Mouse (Mus musculus) layer of hippocampus, adult 18-20 months (tissue): ENCODE measurements at regions not wholly inside any gene's neighbourhood (a gene's known extent, or its start where the extent isn't known, plus 50 kb on each side); places are given as distances from the start of the nearest gene placed in this dataset.
"Not testable (repeated sequence)": the region's sequence is repeated elsewhere in the genome, so short reads cannot be mapped to it uniquely, and the experiment has no call there.

Source experiments
- DNase-seq, 2 experiments: peaks; one replicate each; pipeline ENCODE4 v3.0.0; 2022; ENCODE audit warnings: low spot score in 2 of 2

DNA sequence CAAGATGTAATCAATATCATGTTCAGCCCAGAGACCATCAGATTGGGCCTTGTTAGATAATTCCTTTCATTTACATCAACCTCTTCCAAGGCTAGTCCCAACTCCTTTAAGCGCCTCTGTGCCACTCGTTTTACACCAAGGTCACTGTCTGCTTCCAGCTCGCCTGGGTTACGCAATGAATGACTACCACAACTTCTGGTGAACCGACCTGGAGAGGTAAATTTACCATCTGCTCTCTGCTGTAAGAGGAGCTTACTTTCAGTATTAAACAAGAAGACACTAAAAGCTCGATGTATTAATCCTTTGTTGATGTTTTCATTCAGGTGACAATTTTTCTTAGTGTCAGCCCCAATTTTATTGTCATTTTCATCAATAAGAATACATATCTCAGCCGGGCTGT lies 51.7 kb upstream of the Fam174b start:
- DNase-seq: no peak

- DNase-seq: not testable (repeated sequence)
Measured at GRCm38 (mm10) chr7:73686245-73686644, 53.9 kb upstream of the Fam174b start.

DNA sequence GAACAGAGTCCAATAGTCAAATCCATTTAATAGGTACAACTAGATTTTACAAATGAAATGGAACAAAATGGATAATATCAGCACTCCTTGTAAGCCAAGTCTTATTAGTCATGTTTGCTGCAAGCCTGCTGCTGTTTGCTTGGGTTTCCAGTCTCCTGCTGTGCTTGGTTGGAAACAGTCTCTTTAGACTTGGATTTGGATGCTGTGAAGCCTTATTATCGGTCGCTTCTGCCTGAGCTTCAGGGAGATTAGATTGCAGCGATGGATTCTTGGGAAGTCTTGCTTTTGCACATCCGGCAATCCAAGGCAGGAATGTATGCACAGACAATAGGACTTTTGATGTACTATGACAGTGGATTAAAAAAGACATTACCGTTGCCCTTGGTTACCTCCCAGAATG lies 57.3 kb upstream of the Fam174b start:
- DNase-seq: peak in 1 of 2 experiments; percentile 8

DNA sequence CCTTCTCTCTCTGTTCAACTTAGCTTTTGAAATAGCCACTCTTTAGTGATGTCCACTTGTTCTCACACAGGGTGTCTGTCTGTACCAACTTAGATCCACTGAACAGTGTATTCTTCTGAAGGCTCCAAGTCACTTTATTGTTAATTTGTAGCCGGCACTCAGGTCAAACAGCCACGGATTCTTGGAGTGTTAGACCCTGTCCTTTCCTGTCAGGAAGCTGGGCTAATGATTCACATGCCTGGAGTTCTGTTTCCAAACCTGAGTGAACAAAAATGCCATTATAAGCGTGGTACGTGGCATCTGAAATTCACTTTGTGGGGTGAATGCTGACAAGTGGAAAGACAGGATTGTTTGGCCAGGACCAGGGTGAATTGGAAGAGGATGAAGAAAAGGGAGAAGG lies 69.5 kb upstream of the Fam174b start:
- no peak for DNase-seq

- DNase-seq: no peak
Measured at GRCm38 (mm10) chr7:73668791-73669190, 71.3 kb upstream of the Fam174b start.

DNA sequence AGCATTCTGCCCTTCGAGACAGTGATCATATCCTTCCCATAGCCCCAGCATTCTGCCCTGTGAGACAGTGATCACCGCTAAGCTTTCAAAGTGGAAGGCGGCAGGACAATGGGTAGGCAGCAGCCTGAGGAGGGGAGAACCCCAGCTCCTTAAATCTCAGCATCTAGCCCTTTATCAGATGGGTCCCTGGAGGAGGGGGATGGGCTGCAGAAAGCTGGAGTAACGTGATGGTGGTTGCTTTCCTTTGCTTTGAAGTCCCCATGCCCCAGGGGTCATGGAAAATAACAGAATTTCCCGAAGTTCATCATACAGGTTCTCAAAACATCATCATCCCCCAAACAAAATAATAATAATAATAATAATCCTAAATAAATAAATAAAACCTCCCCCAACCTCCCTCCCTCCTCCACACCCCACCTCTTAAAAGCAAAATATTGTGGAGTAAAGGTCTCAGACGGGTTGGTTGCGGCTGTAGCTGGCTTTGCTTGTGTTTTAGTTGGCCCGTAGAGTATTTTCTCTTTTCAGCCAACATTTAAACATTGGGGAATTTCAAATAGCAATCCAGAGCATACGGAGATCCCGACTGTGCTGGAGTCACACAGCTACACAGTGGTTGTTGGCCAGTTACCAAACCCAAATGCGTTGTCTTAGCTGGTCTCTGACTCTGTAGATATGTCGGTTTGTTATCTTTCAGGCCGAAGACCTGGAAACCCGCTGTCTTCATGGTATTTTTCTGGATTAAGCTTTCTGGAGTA lies 73.0 kb upstream of the Fam174b start:
- DNase-seq: peak in 1 of 2 experiments; percentile 26

GRCm38 (mm10) chr7:73664962-73665361 lies 75.1 kb upstream of the Fam174b start:
- no peak for DNase-seq

DNA sequence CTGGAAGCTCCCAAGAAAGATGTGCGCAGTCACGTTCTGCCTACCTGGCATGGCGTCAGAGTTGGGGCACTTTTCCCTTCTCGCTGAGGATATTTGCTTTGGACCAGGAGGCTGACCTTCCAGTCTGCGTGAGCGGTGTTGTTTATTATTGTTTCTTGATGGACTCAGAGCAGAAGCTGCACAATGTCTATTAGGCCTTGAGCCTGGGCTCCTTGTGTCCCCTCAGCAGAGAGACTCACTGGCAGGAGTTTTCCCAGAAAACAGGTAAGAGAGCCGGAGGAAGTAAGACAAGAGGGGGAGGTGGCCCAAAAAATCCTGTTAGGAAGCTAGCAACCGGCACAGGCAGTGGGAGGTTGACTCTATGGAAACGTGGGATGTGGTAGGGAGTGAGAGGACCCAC lies 77.6 kb upstream of the Fam174b start:
- no peak for DNase-seq

DNA sequence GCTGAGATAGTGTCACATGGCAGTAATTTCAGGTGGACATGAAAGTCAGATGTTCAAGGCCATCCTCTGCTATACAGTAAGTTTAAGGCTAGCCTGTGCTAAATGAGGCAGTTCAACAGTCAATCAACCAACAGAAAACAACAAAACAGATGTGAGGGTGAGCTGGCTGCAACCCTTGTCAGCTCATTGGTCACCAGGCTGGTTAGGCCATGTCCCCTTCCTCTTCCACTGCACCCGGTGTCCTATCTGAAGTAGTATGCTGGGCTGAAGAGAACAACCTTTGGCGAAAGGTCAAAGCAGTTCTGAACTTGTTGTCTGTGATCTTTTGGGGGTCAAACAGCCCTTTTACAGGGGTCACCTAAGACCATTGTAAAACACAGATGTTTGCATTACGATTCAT lies 78.2 kb upstream of the Fam174b start:
- no peak for DNase-seq

GRCm38 (mm10) chr7:73659551-73659950 lies 80.6 kb upstream of the Fam174b start:
- no peak for DNase-seq

DNA sequence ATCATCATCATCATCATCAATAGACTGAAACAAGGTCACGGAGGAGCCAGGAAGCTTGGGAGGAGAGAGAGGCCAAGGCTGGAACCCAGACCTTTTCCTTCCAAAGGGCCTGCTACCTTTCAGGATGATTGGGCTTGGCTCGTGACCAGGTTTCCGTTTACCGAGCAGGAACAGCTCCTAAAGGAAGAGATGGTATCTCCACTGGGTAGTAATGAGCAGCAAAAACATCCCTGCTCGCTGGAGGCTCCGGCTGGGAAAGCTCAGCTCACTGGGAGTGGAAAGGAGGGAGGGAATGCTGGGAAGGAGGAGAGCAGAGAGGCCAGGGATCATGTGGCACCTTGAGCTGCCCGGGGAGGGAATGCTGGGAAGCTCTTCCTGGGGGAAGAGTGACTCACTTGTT lies 82.8 kb upstream of the Fam174b start:
- no peak for DNase-seq

DNA sequence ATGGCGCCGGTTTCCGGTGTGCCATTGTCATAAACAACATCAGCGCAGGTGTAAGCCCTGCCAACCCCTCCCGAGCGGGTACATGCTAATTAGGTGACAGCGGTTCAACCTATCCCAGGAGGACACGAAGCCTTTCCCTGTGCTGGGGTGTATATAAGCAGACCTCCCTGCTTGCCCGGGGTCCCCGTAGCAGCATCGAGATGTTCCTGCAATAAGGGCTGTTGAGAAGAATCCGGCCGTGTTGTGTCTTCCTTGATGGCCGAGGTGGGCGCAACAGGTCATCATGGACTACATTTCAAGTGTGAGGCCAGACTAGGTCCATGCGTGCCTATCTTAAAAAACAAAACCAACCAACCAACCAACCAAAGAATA lies 83.7 kb upstream of the Fam174b start:
- not testable (repeated sequence) for DNase-seq

DNA sequence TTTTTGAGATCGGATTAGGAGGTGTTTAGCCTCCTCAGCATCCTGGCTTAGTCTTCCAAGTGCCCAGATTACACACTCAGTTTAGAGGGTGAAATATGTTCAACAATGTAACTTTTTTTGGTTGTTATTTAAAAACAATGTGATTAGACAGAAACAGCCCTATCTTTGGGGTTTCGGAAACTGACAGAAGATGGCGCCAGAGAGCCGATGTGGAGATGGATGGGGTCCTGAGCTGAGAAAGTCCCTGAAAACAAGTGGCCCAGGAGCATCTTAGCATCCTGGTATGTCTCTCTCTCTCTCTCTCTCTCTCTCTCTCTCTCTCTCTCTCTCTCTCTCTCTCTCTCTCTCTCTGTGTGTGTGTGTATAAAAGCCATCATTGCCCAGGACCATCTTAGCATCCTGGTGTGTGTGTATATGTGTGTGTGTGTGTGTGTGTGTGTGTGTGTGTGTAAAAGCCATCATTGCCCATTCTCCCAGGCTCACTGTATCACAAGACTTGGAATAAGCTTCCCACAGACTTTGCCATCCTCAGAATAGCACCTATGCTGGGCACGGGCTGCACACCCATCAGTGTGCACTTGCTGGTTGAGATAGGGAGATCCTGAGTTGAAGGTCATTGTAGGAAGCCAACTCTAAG lies 84.2 kb upstream of the Fam174b start:
- DNase-seq: peak; percentile 41 to 76

DNA sequence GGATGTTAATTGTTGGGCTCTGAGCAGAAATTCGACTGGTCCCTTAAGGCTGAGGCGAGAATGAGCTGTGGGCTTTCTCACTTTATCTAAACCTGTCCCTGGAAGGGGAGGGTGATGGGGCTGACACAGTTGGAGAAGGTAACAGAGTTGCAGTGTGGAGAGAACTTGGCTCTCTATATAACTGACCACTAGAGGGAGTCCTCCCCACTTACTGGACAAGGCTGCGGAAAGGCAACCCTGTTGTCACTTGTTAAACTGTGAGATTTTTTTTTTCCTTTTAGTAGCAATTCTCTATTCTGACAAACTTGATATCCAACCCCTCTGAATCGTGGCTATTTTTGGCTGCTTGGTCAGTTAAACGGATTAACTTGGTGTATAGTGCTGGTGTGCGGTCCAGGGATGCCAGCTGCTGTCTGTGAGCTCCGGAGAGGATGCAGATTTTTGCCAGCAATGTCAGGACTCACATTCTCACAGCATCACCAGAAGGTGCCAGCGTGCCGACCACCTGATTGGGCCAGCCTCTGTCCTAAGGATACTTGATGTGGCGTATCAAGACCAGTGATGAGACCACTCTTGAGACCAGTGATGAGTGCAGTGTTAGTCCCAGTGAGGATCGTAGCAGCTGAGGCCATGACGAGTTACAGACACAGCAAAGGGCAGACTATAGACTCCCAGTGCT lies 85.8 kb upstream of the Fam174b start:
- peak in 1 of 2 experiments; percentile 67 for DNase-seq

- DNase-seq: no peak
Measured at GRCm38 (mm10) chr7:73650909-73651308, 89.2 kb upstream of the Fam174b start.

DNA sequence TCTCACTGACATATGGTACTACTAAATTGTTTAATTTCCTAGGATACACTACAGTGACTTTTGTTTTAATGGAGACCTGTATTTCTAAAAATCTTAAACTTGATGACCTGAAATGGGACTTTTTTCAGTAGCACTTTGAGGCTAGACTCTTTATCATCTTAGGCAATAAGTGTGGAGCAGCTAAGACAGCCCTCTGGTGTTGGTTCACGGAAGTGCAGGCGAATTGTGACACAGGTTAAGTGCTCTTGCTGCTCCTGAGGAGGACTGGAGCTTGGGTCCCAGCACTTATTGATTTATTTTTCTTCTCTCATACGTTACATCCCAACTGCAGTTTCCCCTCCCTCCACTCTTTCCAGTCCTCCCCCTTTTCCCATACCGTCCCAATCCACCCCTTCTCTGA lies 92.1 kb upstream of the Fam174b start:
- peak; percentile 62 to 92 for DNase-seq

- peak in 1 of 2 experiments; percentile 66 for DNase-seq
Measured at GRCm38 (mm10) chr7:73647140-73647539, 93.0 kb upstream of the Fam174b start.

DNA sequence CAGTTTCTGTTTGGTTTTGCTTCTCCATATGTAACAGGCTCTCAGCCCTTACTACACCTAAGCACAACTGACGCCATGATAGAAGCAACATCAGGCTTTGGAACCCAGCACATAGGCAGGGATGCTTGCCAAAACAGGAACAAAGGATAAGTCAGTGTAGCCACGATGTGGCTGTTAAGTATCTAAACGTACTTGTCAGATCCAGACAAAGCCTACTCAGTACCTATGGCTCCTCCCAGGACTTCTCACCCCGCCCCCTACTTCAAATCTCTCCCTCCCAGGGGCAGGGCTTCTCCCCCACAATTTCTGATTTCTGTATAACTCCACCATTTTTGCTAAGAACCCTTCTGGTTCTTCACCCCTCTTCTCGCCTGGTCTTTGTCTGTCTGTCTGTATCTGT lies 93.4 kb upstream of the Fam174b start:
- peak in 1 of 2 experiments; percentile 42 for DNase-seq

- DNase-seq: no peak
Measured at GRCm38 (mm10) chr7:73644362-73644904, 95.7 kb upstream of the Fam174b start.

GRCm38 (mm10) chr7:73643993-73644335 lies 96.1 kb upstream of the Fam174b start:
- DNase-seq: no peak

DNA sequence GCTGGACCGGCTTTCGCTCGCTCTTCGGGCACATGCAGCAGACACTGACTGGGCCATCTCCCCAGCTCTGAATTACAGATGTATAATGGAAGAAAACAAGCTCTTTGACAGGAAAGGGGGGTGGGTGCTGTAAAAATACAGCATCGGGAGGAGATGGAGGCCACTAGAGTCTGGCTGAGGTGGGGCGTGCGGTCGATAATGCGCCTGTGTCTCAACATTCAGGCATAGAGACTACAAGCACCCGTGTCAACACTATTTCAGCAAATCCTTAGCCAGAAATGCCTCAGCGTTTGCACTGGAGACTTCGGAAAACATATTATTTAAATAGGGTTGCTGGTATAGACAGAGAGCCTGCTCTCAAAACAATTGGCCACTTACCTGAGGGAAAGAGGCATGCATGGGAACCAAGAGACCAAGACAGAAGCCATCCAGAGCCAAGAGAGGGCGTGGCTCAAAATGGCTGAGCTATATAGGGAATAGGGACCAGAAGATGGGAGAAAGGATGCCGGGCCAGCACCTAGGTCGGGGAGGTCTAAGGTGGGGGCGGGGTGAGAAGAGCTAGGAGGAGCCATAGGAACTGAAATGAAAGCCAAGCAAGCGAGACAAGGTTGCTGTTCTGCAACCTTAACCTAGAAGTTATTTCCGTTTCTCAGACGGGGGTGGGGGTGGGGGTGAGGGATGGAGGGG lies 96.7 kb upstream of the Fam174b start:
- no peak for DNase-seq

DNA sequence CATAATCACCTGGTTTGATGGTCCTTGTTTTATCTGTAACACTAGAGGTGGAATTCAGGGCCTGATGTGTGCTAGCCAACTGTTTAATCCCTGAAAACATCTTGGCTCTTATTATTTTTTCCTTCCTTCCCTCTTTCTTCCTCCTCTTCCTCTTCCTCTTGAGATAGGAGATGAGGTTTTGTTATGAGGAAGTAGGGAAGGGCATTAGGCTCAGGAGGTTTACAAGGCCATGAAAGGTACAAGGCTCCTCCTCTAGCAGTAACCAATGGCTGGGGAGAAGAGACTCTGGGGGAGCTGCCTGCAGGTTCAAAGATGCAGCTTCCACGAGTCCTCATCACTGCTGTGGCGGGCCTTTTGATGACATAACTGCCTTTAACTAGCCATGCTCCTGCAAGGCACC lies 98.6 kb upstream of the Chd2 start:
- no peak for DNase-seq
